Mouse (Mus musculus): ENCODE measurements around the gene Ghdc. TPM values are rescaled to one million over a fixed set of nuclear protein-coding genes. Genes with fewer than 3 reads are reported as not detected.

The Ghdc gene
- polyA plus RNA-seq, 2 experiments from 2014 or later = 3.2 to 5.3 TPM

GRCm38 (mm10) chr11:100781763-100782475 is 11.2 kb upstream of the Ghdc start:
- no peak for ATAC-seq

GRCm38 (mm10) chr11:100780247-100780646 is 9.5 kb upstream of the Ghdc start:
- no peak for ATAC-seq

- no peak for ATAC-seq
These were observed 7.3 kb upstream of the Ghdc start for GRCm38 (mm10) chr11:100778069-100778468.

DNA sequence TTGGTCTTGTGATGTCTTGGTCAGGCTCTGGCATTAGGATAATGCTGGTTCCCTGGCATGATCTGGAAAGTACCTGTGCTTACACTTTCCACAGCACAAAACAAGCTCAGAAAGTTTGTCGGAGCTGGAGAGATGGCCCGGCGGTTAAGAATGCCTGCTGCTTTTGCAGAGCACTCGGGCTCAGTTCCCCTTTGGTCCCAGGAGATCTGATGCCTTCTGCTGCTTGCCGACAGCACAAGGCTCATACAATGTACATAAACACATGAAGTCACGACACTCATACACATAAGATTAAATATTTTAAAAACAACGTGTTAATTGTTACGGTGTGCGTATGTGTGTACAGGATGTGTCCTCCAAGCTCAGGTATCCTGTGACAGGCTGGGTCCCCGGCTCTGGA is 5.2 kb upstream of the Ghdc start:
- no peak for ATAC-seq

GRCm38 (mm10) chr11:100774261-100774660 is 3.5 kb upstream of the Ghdc start:
- ATAC-seq = no peak

DNA sequence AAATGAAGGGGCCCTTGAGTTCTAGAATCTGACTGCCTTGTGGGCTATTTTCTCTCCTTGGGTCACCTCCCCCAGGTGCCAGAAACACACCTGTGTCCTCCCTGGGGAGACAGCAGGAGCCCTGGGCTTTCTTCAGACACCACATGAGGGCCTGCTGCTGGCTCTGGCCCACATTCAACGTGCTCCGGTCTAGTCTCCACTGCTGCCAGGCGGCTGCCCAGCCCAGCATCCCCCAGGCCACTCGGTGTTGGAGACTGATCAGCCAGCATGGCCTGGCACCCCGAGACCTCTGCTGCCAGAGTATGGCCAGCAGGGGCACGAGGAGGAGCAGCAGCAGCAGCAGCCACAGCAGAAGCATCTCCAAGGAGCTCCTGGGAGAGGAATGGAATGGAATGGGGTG is 777 bp downstream of the Ghdc start:
- no peak for ATAC-seq

DNA sequence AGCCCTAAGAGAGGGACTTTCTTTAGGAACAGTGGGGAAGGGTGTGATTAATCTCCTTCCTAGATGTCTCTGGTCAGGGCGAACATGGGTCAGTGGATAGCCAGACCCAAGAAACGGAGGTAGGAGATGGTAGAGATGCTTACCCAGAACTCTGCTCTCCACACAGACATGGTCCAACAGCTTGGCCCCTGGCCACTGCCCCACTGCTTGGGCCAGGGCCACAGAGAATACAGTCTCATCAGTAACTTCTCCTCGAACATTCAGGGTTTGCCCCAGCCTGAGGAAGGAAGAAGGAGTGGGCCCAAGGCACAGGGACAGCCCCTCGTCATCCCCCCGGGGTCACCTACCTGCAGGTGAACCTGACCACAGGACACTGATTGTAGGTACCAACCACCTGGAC is 2.9 kb downstream of the Ghdc start:
- no peak for ATAC-seq

- ATAC-seq = no peak
These were observed 4.0 kb downstream of the Ghdc start for GRCm38 (mm10) chr11:100766726-100767125.

DNA sequence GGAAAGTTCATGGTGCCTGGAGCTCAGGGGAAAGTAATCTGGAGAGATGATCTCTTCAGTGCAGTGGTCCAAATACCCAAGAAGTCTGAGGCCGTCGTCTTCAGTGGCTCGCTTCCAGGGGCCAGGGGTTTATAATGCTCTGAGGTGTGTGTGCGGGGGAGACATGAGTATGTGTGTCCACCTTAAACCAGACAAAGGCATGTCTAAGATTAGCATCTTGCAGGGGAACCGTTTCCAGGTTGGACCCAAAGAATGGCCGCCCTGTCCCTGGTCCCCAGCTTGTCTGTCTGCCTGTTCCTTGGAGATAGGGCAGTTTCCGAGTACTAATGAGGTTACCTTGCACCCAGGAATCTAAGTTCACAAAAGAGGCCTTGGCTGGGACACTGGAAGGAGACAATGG is 7.9 kb downstream of the Ghdc start, which contains the start of gene Hcrt:
Hcrt (minus strand) TSS at position 101 of the 400 bp plus-strand sequence.
- ATAC-seq = no peak

DNA sequence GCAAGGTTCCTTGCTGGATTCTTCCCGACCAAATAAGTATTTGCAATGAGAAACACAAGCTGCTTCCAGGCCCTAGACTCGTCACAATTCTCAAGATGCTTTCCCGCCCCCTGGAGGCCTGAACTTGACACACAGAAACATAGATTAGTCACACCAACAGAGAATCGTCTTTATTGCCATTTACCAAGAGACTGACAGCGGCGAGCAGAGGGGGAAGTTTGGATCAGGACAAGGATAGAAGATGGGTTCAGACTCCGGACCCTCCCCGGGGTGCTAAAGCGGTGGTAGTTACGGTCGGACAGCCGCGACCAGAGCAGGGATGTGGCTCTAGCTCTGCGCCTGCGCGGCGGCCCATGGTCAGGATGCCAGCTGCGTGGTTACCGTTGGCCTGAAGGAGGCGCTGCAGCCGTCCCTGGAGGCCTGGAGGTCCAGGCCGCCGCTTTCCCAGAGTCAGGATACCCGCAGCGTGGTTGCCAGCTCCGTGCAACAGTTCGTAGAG is 9.2 kb downstream of the Ghdc start:
- ATAC-seq = peak; percentile 56

DNA sequence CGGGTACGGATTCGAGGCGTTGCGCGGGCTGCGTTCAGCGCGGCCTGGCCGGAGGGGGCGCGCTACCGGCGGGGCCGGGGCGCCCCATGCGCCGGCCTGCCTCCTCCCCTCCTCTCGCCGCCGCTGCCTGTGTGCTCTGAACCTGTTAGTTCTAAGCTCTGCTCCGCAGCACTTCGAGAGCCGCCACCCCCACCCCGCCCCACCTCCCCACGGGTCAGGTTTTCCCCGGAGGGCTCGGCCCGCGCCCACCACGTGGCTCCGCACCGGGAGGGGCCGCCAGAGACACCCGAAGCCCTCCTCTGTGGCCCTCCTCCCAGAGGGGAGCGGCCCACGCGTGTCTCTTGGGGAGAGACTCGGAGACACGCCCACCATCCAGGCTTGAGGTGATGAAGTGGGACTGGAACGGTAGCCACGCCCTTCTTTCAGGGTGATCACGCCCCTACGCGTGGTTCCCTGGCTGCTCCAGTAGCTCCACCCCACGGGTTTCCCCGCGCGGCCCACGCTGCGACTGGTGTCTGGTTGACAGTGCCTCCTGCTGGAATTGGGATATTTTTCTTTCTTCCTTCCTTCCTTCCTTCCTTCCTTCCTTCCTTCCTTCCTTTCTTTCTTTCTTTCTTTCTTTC is 11.0 kb downstream of the Ghdc start, which contains the start of gene Kcnh4:
Kcnh4 (minus strand) TSS at position 332 of the 623 bp plus-strand sequence.
- peak; percentile 77 for ATAC-seq

DNA sequence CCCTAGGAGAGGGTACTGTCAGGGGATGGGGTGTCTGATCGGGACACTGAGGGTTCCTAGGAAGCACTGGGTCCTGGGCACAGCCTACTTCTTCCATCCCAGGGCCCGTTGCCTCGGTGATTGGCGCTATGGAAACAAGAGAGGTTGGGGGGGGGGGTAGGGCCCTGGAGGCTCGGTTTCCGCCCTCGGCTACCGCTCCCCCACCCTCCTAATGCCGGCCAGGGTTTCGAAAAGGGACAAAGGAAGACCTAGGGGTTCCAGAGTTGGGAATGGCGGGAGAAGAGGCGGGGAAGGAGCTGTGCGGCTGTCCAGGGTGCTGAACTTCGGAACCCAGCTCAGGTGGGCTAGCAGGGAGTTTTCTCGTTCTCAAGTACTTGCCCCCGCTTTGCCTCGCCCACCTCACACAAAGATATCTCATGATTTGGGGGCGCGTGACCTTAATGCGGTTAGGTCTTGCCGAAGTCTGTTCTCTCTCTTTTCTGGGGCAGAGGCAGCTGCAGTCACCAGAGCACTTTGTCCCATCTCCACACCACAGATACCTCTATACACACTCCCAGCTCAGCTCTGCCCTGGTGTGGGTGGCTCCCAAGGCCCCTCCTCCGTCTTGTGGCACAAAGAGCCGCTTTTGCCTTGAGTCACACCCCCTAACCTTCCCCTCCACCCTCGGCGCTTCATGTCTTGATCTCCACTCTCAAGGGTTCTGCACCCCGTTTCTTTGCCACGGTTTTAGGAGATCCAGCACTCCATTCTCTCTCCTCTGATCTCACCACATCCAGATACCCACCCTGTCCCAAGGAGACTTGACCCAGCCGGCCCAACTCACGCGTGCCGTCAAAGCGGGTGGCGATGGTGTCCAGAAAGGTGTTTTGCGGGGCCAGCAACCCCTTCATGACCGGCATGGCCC is 11.8 kb downstream of the Ghdc start:
- ATAC-seq = peak; percentile 19

DNA sequence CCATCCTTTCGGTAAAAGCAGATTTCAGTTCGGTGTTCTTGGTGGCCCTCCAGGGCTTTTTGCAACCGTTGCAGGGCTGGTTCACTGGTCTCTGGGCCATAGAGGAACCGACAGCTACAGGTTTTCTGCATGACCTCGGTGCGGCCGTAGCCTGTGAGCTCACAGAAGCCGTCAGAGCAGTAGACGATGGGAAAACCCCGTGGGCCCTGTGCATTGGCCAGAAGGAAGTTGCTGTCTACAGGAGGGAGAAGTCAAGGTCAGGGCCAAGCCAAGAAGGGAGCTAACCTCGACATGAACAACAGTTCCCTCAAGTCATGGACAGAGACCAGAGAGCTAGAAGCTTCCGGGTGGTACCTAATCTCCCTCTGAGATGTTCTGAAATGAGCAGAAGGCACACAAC is 13.2 kb downstream of the Ghdc start:
- ATAC-seq = no peak

GRCm38 (mm10) chr11:100756476-100756875 is 14.3 kb downstream of the Ghdc start:
- ATAC-seq = no peak

DNA sequence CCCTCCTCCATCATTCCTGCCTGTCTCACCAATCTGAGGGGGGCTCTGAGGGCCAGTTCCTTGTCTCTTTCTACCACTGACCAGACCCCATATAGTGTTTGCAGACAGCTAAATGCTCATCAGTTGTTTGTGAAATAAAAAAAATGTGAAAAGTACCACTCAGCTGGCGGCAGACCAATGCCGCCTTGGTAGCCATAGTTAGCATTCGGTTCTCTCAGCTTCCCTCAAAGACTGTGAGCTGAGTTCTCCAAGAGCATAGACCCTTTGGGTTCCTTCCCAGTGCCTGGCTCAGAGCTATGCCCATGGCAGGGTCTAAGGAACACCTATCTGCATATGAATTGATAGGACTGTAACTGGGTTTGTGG is 16.1 kb downstream of the Ghdc start:
- ATAC-seq = no peak

DNA sequence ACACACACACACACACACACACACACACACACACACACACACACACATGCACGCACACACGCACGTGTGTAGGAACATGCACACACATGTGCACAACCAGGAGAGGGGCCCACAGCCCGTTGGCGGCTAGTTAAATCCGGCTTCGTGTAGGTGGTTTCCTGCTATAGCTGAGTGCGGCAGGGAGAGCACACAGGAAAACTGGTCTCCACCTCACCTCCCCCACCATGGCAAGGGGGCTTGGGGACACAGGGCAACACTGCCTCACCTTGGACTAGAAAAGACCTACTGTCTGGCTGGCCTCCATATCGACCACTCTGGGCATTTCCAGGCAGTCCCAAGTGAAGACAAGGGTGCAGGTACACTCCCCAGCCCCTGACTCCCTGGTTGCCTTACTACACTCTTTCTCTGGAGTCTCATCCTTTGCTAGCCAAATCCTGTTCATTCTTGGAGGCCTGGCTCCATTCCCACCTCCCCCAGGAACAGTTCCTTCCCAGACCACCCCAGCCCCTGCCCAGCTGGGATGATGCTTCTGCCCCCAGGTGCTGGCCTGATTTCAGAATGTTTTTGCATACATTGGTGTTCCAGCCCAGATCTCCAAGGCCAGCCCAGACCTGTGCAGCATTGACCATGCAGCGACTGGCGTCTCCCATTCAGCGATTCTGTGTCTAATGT is 16.6 kb downstream of the Ghdc start:
- no peak for ATAC-seq

DNA sequence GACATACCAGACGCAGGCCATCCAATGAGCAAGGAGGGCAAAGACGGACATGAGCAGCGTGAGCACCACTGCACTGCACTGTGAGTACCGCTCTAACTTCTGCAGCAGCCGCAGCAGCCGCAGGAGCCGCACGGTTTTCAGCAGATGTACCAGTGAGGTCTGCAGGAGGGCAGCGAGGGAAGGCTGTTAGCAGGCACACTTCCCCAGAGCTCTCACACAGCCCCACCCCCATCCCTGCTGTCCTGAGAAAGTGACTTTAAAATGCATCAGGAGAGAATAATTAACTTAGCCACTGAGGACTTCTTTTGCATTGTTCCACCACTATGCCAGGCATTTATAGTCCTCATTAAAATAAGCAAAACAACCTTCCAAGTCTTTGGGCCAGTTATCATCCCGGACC is 18.5 kb downstream of the Ghdc start:
- no peak for ATAC-seq

DNA sequence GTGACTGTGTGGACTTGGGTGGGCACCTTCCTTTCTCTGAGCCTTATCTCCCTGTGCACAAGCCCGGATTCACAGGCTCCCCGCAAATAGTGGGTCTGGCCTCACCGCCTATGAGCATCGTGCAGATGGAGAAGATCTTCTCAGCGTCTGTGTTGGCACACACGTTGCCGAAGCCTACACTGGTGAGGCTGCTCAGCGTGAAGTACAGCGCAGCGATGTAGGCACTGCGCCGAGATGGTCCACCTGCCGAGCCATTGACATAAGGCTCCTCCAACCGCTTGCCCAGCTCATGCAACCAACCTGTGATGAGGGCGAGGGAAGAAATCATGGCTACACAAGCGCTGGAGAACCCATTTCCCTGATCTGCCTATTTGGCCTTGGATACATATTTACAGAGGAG is 20.6 kb downstream of the Ghdc start:
- no peak for ATAC-seq

- ATAC-seq = no peak
These were observed 21.3 kb downstream of the Ghdc start for GRCm38 (mm10) chr11:100749469-100749868.

DNA sequence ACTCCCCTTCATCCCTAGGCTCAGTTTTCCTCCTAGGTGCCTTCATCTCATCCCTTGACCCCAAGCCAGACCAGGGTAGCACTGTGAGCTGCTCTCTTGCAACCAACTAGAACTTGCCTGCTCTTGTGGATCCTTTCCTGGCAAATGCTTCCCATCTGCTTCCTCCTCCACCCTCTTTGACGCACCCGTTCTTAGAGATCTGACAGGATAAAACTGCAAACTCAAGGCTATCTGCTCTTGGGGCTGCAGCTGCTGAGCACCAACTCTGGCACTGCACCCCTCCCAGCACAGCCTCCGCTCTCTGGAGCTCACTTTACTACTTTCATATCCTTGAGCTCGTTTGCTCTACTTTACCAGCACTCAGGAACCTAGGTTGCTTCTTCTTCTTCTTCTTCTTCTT is 22.1 kb downstream of the Ghdc start:
- ATAC-seq = no peak

DNA sequence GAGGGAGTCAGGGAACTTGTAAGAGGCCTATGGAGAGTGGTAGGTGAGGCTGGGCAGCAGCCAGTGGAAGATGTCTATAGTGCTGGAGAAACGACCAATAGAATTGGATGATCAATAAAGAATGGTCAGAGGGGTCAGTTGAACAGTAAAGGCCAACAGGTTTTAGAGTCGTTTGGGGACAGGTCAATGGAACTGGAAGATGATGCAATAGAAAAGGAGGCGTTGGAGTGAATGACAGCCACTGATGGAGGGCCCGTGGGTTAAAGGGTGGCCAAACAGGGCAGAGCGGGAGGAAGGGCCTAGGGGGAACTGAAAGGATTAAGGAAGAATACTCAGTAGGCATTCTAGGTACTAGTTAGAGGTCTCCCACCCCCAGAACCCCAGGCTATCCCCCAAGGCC is 23.6 kb downstream of the Ghdc start:
- no peak for ATAC-seq

DNA sequence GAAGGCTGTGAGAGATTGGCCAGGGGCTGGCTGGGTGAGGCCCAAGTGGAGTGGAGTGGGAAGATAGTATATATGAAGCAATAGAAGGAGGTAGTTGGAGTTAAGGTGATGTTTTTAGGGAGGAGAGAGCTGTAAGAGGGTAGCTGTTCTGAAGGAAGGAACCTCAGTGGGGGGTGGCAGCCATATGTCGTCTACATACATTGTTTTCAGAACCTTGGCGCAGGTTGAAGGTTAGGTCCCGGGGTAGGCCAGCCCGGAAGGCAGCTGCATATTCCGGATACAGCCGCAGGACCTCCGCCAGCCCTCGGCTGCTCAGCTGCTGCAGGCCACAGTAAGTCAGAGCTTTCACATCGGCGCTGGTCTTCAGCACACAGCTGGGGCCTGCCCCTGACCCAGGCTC is 24.2 kb downstream of the Ghdc start:
- ATAC-seq = no peak

GRCm38 (mm10) chr11:100745085-100745484 is 25.7 kb downstream of the Ghdc start:
- no peak for ATAC-seq
